Mouse (Mus musculus): ENCODE results near the gene Pik3ap1. TPM values are rescaled to one million over a fixed set of nuclear protein-coding genes. Genes with fewer than 3 reads are reported as not detected.
A peak's percentile ranks its signal among the peaks of the same experiment; 100 is the strongest.

Gene Pik3ap1
- polyA plus RNA-seq, 1 experiment, result 40.7 TPM

DNA sequence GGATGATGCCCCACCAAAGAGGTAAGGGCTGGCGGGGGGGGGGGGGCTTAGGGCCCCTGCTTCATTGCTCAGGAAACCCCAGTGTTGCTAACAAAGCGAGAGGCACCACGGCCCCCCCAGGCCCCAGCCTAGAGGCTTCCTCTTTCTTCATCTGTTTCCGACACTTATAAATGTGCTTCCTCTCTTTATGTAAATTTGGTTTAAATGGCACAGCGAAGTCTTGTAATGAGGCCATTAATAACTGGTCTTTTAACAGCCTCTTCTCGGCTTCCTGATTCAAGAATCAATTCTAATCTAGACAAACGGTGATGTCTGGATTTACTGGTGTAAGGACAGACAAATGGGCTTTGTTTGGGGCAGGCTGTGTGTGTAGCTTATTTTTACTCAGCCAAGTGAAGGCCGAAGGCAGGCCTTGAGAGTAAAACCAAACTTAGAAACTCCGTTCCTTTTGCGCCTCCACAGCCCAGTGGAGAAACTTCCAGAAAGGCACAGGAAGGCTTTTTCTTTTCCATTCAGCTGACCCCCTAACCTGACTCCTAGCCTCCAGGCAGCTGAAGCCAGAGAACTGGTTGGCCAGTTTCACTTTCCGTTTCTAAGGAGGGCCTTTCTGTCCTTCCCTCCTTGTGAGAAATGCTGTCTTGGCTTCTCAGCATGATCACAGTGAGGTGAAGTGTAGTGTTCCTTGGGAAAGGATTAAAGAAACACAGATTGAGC is 39.7 kb downstream of the Pik3ap1 start:
- Histone ChIP-seq H3K4me1 (ENCODE audit: control insufficient read depth, insufficient read depth, insufficient read length) (peaks cover 53% of the 10 kb centered on the region; the same call in 1 of the 2 replicates), H3K4me3 (ENCODE audit: extremely low read depth, insufficient read depth, insufficient read length) (peak overlapping the region; percentile 43; the same call in 1 of the 2 replicates)
- peak; percentile 76 to 86 for DNase-seq (ENCODE audit: low read depth in 1 of 2, low spot score in 2 of 2)

DNA sequence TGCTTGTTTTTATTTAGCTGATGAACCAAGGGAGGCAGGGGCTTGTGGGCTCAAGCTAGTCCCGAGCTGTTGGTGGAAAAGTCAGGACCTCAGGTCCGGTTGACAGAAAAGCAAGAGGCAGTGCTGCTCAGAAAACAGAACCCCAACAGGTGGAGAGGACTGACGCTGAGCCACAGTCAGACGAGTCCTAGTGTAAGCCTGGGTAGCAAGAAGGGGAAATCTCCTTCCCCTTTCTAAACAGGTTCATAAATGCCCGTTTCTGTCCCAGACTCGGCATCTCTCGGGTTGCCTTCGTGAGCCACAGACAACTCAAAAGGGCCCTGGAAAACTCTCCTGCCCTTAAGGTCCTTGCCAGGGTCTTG is 40.3 kb downstream of the Pik3ap1 start:
- DNase-seq (ENCODE audit: low read depth in 1 of 2, low spot score in 2 of 2), result peak in 1 of 2 experiments; percentile 60
- Histone ChIP-seq H3K4me3 (ENCODE audit: extremely low read depth, insufficient read depth, insufficient read length) (peak overlapping the region; percentile 22; the same call in 1 of the 2 replicates), H3K36me3 (ENCODE audit: control insufficient read depth, insufficient read depth, low read length) (no peaks in the 10 kb centered on the region), H3K4me1 (ENCODE audit: control insufficient read depth, insufficient read depth, insufficient read length) (peaks cover 53% of the 10 kb centered on the region; the same call in 1 of the 2 replicates), H3K27ac (ENCODE audit: insufficient read depth, low read length) (peak overlapping the region; percentile 90), H3K27me3 (ENCODE audit: control insufficient read depth, insufficient read depth, low read length) (no peaks in the 10 kb centered on the region)
- 13% methylated on average over 8 of the region's 8 CpGs for WGBS
- no peak for TF ChIP-seq CTCF (IDR thresholded peaks at IDR 0.05; ENCODE audit: extremely low read depth, insufficient read depth, insufficient read length, insufficient replicate concordance)
- TF ChIP-seq POLR2A (IDR thresholded peaks at IDR 0.05; ENCODE audit: low read depth, low read length), result no peak

More for the DNA sequence above, 39.7 kb downstream of the Pik3ap1 start:
- H3K27me3 ChIP-seq (ENCODE audit: control insufficient read depth, insufficient read depth, low read length), result no peaks in the 10 kb centered on the region
- H3K27ac ChIP-seq (ENCODE audit: insufficient read depth, low read length), result peak overlapping the region; percentile 98
- no peaks in the 10 kb centered on the region for H3K36me3 ChIP-seq (ENCODE audit: control insufficient read depth, insufficient read depth, low read length)
- TF ChIP-seq CTCF (IDR thresholded peaks at IDR 0.05; ENCODE audit: extremely low read depth, insufficient read depth, insufficient read length, insufficient replicate concordance) (no peak), POLR2A (IDR thresholded peaks at IDR 0.05; ENCODE audit: low read depth, low read length) (no peak; the same call in 1 of the 2 replicates)
- whole genome bisulfite sequencing, result 3% methylated on average over 11 of the region's 11 CpGs

GRCm38 (mm10) chr19:41342592-41343090 is 42.3 kb downstream of the Pik3ap1 start:
- DNase-seq (ENCODE audit: low read depth in 1 of 2, low spot score in 2 of 2), result no peak
- 53% methylated on average over 6 of the region's 6 CpGs for WGBS
- peaks cover 57% of the 10 kb centered on the region for H3K4me1 ChIP-seq (ENCODE audit: control insufficient read depth, insufficient read depth, insufficient read length)
- H3K4me3 ChIP-seq (ENCODE audit: extremely low read depth, insufficient read depth, insufficient read length), result no peak overlapping the region
- no peaks in the 10 kb centered on the region for H3K27me3 ChIP-seq (ENCODE audit: control insufficient read depth, insufficient read depth, low read length)
- no peak for TF ChIP-seq POLR2A (IDR thresholded peaks at IDR 0.05; ENCODE audit: low read depth, low read length)
- no peak for TF ChIP-seq CTCF (IDR thresholded peaks at IDR 0.05; ENCODE audit: extremely low read depth, insufficient read depth, insufficient read length, insufficient replicate concordance)
- H3K36me3 ChIP-seq (ENCODE audit: control insufficient read depth, insufficient read depth, low read length), result no peaks in the 10 kb centered on the region
- peak overlapping the region; percentile 18 for H3K27ac ChIP-seq (ENCODE audit: insufficient read depth, low read length)

- TF ChIP-seq CTCF (IDR thresholded peaks at IDR 0.05; ENCODE audit: extremely low read depth, insufficient read depth, insufficient read length, insufficient replicate concordance) (no peak), POLR2A (IDR thresholded peaks at IDR 0.05; ENCODE audit: low read depth, low read length) (no peak)
- peak overlapping the region; percentile 60 for H3K27ac ChIP-seq (ENCODE audit: insufficient read depth, low read length)
- DNase-seq (ENCODE audit: low read depth in 1 of 2, low spot score in 2 of 2), result peak in 1 of 2 experiments; percentile 33
- WGBS, result 21% methylated on average over 5 of the region's 5 CpGs
- H3K27me3 ChIP-seq (ENCODE audit: control insufficient read depth, insufficient read depth, low read length), result no peaks in the 10 kb centered on the region
- H3K4me1 ChIP-seq (ENCODE audit: control insufficient read depth, insufficient read depth, insufficient read length), result peaks cover 54% of the 10 kb centered on the region
- H3K36me3 ChIP-seq (ENCODE audit: control insufficient read depth, insufficient read depth, low read length), result no peaks in the 10 kb centered on the region
- no peak overlapping the region for H3K4me3 ChIP-seq (ENCODE audit: extremely low read depth, insufficient read depth, insufficient read length)
Measured at GRCm38 (mm10) chr19:41341677-41342076, 43.2 kb downstream of the Pik3ap1 start.

GRCm38 (mm10) chr19:41339020-41339836 is 45.7 kb downstream of the Pik3ap1 start:
- no peaks in the 10 kb centered on the region for H3K27me3 ChIP-seq (ENCODE audit: control insufficient read depth, insufficient read depth, low read length)
- 18% methylated on average over 21 of the region's 21 CpGs for WGBS
- peaks cover 43% of the 10 kb centered on the region for H3K4me1 ChIP-seq (ENCODE audit: control insufficient read depth, insufficient read depth, insufficient read length)
- H3K4me3 ChIP-seq (ENCODE audit: extremely low read depth, insufficient read depth, insufficient read length), result no peak overlapping the region
- TF ChIP-seq CTCF (IDR thresholded peaks at IDR 0.05; ENCODE audit: extremely low read depth, insufficient read depth, insufficient read length, insufficient replicate concordance) (no peak), POLR2A (IDR thresholded peaks at IDR 0.05; ENCODE audit: low read depth, low read length) (no peak)
- peak; percentile 74 to 83 for DNase-seq (ENCODE audit: low read depth in 1 of 2, low spot score in 2 of 2)
- peak overlapping the region; percentile 95 for H3K27ac ChIP-seq (ENCODE audit: insufficient read depth, low read length)
- H3K36me3 ChIP-seq (ENCODE audit: control insufficient read depth, insufficient read depth, low read length), result no peaks in the 10 kb centered on the region

DNA sequence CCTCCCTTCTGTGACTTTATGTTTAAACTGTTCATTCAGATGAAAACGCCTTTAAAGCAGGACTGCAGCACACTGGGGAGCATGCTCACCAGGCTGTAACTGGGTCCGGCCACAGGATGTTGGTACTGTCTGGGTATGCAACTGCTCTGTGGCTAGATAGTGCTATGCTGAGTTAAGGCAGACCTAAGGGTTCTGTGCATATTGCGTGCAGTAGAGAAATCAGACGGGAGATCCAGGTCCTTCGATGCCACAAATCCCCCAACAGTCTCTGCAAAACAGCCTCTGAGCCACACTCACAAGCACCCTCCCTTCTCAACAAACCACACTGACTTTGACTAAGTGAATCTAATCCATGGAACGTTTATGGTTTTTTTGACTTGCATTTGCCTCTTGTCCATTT is 46.5 kb downstream of the Pik3ap1 start:
- H3K4me3 ChIP-seq (ENCODE audit: extremely low read depth, insufficient read depth, insufficient read length), result no peak overlapping the region
- no peaks in the 10 kb centered on the region for H3K27me3 ChIP-seq (ENCODE audit: control insufficient read depth, insufficient read depth, low read length)
- peak overlapping the region; percentile 71 for H3K27ac ChIP-seq (ENCODE audit: insufficient read depth, low read length)
- WGBS, result 27% methylated on average over 6 of the region's 6 CpGs
- no peak for TF ChIP-seq CTCF (IDR thresholded peaks at IDR 0.05; ENCODE audit: extremely low read depth, insufficient read depth, insufficient read length, insufficient replicate concordance)
- no peak for TF ChIP-seq POLR2A (IDR thresholded peaks at IDR 0.05; ENCODE audit: low read depth, low read length)
- DNase-seq (ENCODE audit: low read depth in 1 of 2, low spot score in 2 of 2), result peak in 1 of 2 experiments; percentile 37
- H3K4me1 ChIP-seq (ENCODE audit: control insufficient read depth, insufficient read depth, insufficient read length), result peaks cover 41% of the 10 kb centered on the region
- H3K36me3 ChIP-seq (ENCODE audit: control insufficient read depth, insufficient read depth, low read length), result no peaks in the 10 kb centered on the region

Data from spleen, adult 2 months (tissue).